Mouse (Mus musculus): Measurements from ENCODE around the gene Pitpnc1. TPM values are rescaled to one million over a fixed set of nuclear protein-coding genes. Genes with fewer than 3 reads are reported as not detected.
A peak's percentile ranks its signal among the peaks of the same experiment; 100 is the strongest.

The Pitpnc1 gene
- polyA plus RNA-seq, 1 experiment from 2014 or later, result 16.0 TPM

GRCm38 (mm10) chr11:107435776-107436449, 34.6 kb downstream of the Pitpnc1 start:
- Histone ChIP-seq H3K4me3 (ENCODE audit: control insufficient read depth in 1 of 2, insufficient read depth in 1 of 2, low read depth in 1 of 2, low read length in 2 of 2) (no peak overlapping the region), H3K36me3 (ENCODE audit: control insufficient read depth, insufficient read depth, low read length) (no peaks in the 10 kb centered on the region), H3K27ac (replicated peaks in 1 of 2; ENCODE audit: control insufficient read depth in 1 of 2, insufficient read depth in 1 of 2, low read depth in 2 of 2, low read length in 2 of 2) (no peak overlapping the region), H3K27me3 (ENCODE audit: control insufficient read depth, insufficient read depth, low read length) (no peaks in the 10 kb centered on the region), H3K9ac (ENCODE audit: low read length) (no peak overlapping the region), H3K4me1 (ENCODE audit: control insufficient read depth in 2 of 2, insufficient read depth in 2 of 2, low read length in 2 of 2) (peaks cover 3 to 19% of the 10 kb centered on the region in 2 experiments; a peak in 3 of 4 replicates), H3K9me3 (ENCODE audit: control insufficient read depth, low read length) (no peaks in the 10 kb centered on the region), H3K4me2 (ENCODE audit: low read length) (no peak overlapping the region)
- WGBS, result 89% methylated on average over 6 of the region's 6 CpGs
- ATAC-seq (ENCODE audit: insufficient number of reproducible peaks, insufficient read depth, low FRiP score, low read depth), result no peak

DNA sequence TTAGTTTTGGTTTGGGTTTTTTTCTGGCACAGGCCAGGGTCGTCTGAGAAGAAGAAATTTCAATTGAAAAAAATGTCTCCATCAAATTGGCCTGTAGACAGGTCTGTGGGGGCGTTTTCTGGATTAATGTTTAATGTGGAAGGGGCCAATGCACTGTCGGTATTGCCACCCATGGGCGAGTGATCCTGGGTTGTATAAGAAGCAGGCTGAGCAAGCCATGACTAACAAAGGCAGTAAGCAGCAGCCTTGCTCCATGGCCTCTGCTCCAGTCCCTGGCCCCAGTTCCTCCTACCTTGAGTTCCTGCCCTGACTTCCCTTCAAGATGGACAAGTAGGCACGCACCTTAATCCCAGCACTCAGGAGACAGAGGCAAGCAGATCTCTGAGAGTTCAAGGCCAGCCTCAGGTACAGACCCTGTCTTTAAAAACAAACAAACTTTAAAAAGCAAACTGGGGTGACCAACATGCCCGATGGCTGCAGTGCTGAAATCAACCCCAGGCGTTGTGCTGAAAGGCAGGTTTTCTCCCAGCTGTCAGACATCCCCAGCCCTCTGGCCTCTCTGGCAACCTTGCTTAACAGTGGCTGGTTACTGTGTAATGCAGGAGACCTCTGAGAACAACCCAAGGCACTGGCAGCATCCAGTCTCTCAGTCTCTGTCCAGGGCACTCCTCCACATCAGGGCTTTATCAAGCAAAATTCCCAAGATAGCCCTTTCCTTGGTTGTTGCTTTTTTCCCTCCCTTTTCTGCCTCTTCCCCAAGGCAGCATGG, 39.1 kb downstream of the Pitpnc1 start:
- 77% methylated on average over 7 of the region's 7 CpGs for WGBS
- Histone ChIP-seq H3K9me3 (ENCODE audit: control insufficient read depth, low read length) (no peaks in the 10 kb centered on the region), H3K27me3 (ENCODE audit: control insufficient read depth, insufficient read depth, low read length) (no peaks in the 10 kb centered on the region), H3K36me3 (ENCODE audit: control insufficient read depth, insufficient read depth, low read length) (no peaks in the 10 kb centered on the region), H3K9ac (ENCODE audit: low read length) (no peak overlapping the region), H3K4me3 (ENCODE audit: control insufficient read depth in 1 of 2, insufficient read depth in 1 of 2, low read depth in 1 of 2, low read length in 2 of 2) (no peak overlapping the region), H3K4me1 (ENCODE audit: control insufficient read depth in 2 of 2, insufficient read depth in 2 of 2, low read length in 2 of 2) (peaks cover under 1 to 2% of the 10 kb centered on the region in 2 experiments; a peak in 2 of 4 replicates), H3K4me2 (ENCODE audit: low read length) (no peak overlapping the region), H3K27ac (replicated peaks in 1 of 2; ENCODE audit: control insufficient read depth in 1 of 2, insufficient read depth in 1 of 2, low read depth in 2 of 2, low read length in 2 of 2) (no peak overlapping the region)
- ATAC-seq (ENCODE audit: insufficient number of reproducible peaks, insufficient read depth, low FRiP score, low read depth), result no peak

DNA sequence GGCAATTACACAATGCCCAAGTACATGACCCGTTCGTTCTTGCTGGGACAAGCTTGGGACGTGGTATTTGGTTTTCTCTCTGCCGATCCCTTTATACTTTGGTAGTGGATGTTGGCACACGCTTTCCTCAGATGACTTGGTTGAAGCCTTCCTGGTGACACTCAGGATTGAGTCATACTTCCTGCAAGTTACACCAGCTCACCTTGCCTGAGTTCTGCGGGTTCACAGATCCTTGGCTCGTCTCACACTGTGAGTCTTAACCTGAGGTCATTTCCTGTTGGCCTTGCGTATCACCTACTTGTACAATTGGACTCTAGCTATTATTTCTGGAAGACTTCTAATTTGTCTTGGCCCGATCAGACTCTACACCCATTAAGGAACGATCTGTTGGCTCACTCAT, 42.5 kb downstream of the Pitpnc1 start:
- 67% methylated on average over 10 of the region's 10 CpGs for WGBS

GRCm38 (mm10) chr11:107424176-107424575, 46.3 kb downstream of the Pitpnc1 start:
- Histone ChIP-seq H3K27me3 (ENCODE audit: control insufficient read depth, insufficient read depth, low read length) (no peaks in the 10 kb centered on the region), H3K9ac (ENCODE audit: low read length) (no peak overlapping the region), H3K4me3 (ENCODE audit: control insufficient read depth in 1 of 2, insufficient read depth in 1 of 2, low read depth in 1 of 2, low read length in 2 of 2) (no peak overlapping the region), H3K4me1 (ENCODE audit: control insufficient read depth in 2 of 2, insufficient read depth in 2 of 2, low read length in 2 of 2) (peaks cover 12 to 15% of the 10 kb centered on the region in 2 experiments), H3K27ac (replicated peaks in 1 of 2; ENCODE audit: control insufficient read depth in 1 of 2, insufficient read depth in 1 of 2, low read depth in 2 of 2, low read length in 2 of 2) (peak overlapping the region; percentile 22 to 30; a peak in 3 of 4 replicates), H3K36me3 (ENCODE audit: control insufficient read depth, insufficient read depth, low read length) (no peaks in the 10 kb centered on the region), H3K4me2 (ENCODE audit: low read length) (no peak overlapping the region), H3K9me3 (ENCODE audit: control insufficient read depth, low read length) (no peaks in the 10 kb centered on the region)
- no peak for ATAC-seq (ENCODE audit: insufficient number of reproducible peaks, insufficient read depth, low FRiP score, low read depth)
- WGBS, result 61% methylated on average over 12 of the region's 12 CpGs

More for the DNA sequence above, 42.5 kb downstream of the Pitpnc1 start:
- no peak overlapping the region for H3K27ac ChIP-seq (replicated peaks in 1 of 2; ENCODE audit: control insufficient read depth in 1 of 2, insufficient read depth in 1 of 2, low read depth in 2 of 2, low read length in 2 of 2)
- H3K27me3 ChIP-seq (ENCODE audit: control insufficient read depth, insufficient read depth, low read length), result no peaks in the 10 kb centered on the region
- H3K36me3 ChIP-seq (ENCODE audit: control insufficient read depth, insufficient read depth, low read length), result no peaks in the 10 kb centered on the region
- no peak for ATAC-seq (ENCODE audit: insufficient number of reproducible peaks, insufficient read depth, low FRiP score, low read depth)
- H3K9me3 ChIP-seq (ENCODE audit: control insufficient read depth, low read length), result no peaks in the 10 kb centered on the region
- H3K4me3 ChIP-seq (ENCODE audit: control insufficient read depth in 1 of 2, insufficient read depth in 1 of 2, low read depth in 1 of 2, low read length in 2 of 2), result no peak overlapping the region
- no peak overlapping the region for H3K4me2 ChIP-seq (ENCODE audit: low read length)
- H3K4me1 ChIP-seq (ENCODE audit: control insufficient read depth in 2 of 2, insufficient read depth in 2 of 2, low read length in 2 of 2), result peaks cover 7 to 8% of the 10 kb centered on the region in 2 experiments
- no peak overlapping the region for H3K9ac ChIP-seq (ENCODE audit: low read length)

- Histone ChIP-seq H3K9me3 (ENCODE audit: control insufficient read depth, low read length) (no peaks in the 10 kb centered on the region), H3K27me3 (ENCODE audit: control insufficient read depth, insufficient read depth, low read length) (no peaks in the 10 kb centered on the region), H3K36me3 (ENCODE audit: control insufficient read depth, insufficient read depth, low read length) (no peaks in the 10 kb centered on the region), H3K9ac (ENCODE audit: low read length) (no peak overlapping the region), H3K4me3 (ENCODE audit: control insufficient read depth in 1 of 2, insufficient read depth in 1 of 2, low read depth in 1 of 2, low read length in 2 of 2) (no peak overlapping the region), H3K4me1 (ENCODE audit: control insufficient read depth in 2 of 2, insufficient read depth in 2 of 2, low read length in 2 of 2) (peaks cover 10 to 15% of the 10 kb centered on the region in 2 experiments), H3K4me2 (ENCODE audit: low read length) (no peak overlapping the region), H3K27ac (replicated peaks in 1 of 2; ENCODE audit: control insufficient read depth in 1 of 2, insufficient read depth in 1 of 2, low read depth in 2 of 2, low read length in 2 of 2) (no peak overlapping the region)
- 44% methylated on average over 5 of the region's 5 CpGs for WGBS
- no peak for ATAC-seq (ENCODE audit: insufficient number of reproducible peaks, insufficient read depth, low FRiP score, low read depth)
These were observed 48.1 kb downstream of the Pitpnc1 start for GRCm38 (mm10) chr11:107422356-107422754.

DNA sequence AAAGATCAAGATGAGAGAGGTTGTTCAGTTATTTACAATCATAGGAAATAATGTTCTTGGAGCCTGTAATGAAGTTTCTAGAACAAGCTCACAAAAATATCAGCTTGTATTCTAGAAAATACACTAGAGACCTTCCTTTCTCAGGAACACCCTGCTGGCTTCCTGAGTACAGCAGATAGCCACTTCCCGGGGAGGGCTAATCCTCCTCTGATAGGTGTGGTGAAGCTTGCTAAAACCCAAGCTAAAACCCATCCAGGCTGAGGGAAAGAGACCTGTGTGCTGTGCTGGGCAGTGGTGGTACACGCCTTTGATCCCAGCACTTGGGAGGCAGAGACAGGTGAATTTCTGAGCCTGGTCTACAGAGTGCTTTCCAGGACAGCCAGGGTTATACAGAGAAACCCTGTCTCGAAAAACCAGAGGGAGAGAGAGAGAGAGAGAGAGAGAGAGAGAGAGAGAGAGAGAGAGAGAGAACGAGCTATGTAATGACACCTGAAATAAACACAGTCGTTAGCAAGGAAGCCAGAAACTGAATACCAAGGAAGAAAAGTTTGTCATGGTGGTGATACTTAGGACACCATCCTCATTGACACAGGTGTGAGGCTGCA, 48.6 kb downstream of the Pitpnc1 start:
- Histone ChIP-seq H3K27me3 (ENCODE audit: control insufficient read depth, insufficient read depth, low read length) (no peaks in the 10 kb centered on the region), H3K9me3 (ENCODE audit: control insufficient read depth, low read length) (no peaks in the 10 kb centered on the region), H3K4me3 (ENCODE audit: control insufficient read depth in 1 of 2, insufficient read depth in 1 of 2, low read depth in 1 of 2, low read length in 2 of 2) (no peak overlapping the region), H3K36me3 (ENCODE audit: control insufficient read depth, insufficient read depth, low read length) (no peaks in the 10 kb centered on the region), H3K9ac (ENCODE audit: low read length) (no peak overlapping the region), H3K27ac (replicated peaks in 1 of 2; ENCODE audit: control insufficient read depth in 1 of 2, insufficient read depth in 1 of 2, low read depth in 2 of 2, low read length in 2 of 2) (peak overlapping the region in 1 of 2 experiments; percentile 37; a peak in 1 of 4 replicates), H3K4me2 (ENCODE audit: low read length) (no peak overlapping the region), H3K4me1 (ENCODE audit: control insufficient read depth in 2 of 2, insufficient read depth in 2 of 2, low read length in 2 of 2) (peaks cover 12 to 15% of the 10 kb centered on the region in 2 experiments)
- 34% methylated on average over 5 of the region's 5 CpGs for WGBS
- no peak for ATAC-seq (ENCODE audit: insufficient number of reproducible peaks, insufficient read depth, low FRiP score, low read depth)

GRCm38 (mm10) chr11:107419925-107420324, 50.6 kb downstream of the Pitpnc1 start:
- 71% methylated on average over 7 of the region's 7 CpGs for WGBS
- ATAC-seq (ENCODE audit: insufficient number of reproducible peaks, insufficient read depth, low FRiP score, low read depth), result no peak
- H3K36me3 ChIP-seq (ENCODE audit: control insufficient read depth, insufficient read depth, low read length), result no peaks in the 10 kb centered on the region

More at GRCm38 (mm10) chr11:107419925-107420324, 50.6 kb downstream of the Pitpnc1 start:
- Histone ChIP-seq H3K4me2 (ENCODE audit: low read length) (no peak overlapping the region), H3K4me1 (ENCODE audit: control insufficient read depth in 2 of 2, insufficient read depth in 2 of 2, low read length in 2 of 2) (peaks cover 18% of the 10 kb centered on the region in 2 experiments), H3K9me3 (ENCODE audit: control insufficient read depth, low read length) (no peaks in the 10 kb centered on the region), H3K27ac (replicated peaks in 1 of 2; ENCODE audit: control insufficient read depth in 1 of 2, insufficient read depth in 1 of 2, low read depth in 2 of 2, low read length in 2 of 2) (no peak overlapping the region), H3K27me3 (ENCODE audit: control insufficient read depth, insufficient read depth, low read length) (no peaks in the 10 kb centered on the region), H3K9ac (ENCODE audit: low read length) (no peak overlapping the region), H3K4me3 (ENCODE audit: control insufficient read depth in 1 of 2, insufficient read depth in 1 of 2, low read depth in 1 of 2, low read length in 2 of 2) (no peak overlapping the region)
